Mouse (Mus musculus): ENCODE measurements around the gene Gnb2. TPM values are rescaled to one million over a fixed set of nuclear protein-coding genes. Genes with fewer than 3 reads are reported as not detected.

Gnb2 gene
- 100 to 1,000 TPM; 874 to 885 TPM for total RNA-seq (2021)
- long read RNA-seq, transcript Gnb2-201 (10 exons, 1,860 nt) = major isoform, 328 of 407 reads
- long read RNA-seq, transcript Gnb2-212 (9 exons, 1,569 nt) = minor isoform, 13 of 407 reads
- long read RNA-seq, partial matches to known transcripts = 28 of 407 reads
- long read RNA-seq, other reads (novel, unspliced or antisense) = 33 of 407 reads

DNA sequence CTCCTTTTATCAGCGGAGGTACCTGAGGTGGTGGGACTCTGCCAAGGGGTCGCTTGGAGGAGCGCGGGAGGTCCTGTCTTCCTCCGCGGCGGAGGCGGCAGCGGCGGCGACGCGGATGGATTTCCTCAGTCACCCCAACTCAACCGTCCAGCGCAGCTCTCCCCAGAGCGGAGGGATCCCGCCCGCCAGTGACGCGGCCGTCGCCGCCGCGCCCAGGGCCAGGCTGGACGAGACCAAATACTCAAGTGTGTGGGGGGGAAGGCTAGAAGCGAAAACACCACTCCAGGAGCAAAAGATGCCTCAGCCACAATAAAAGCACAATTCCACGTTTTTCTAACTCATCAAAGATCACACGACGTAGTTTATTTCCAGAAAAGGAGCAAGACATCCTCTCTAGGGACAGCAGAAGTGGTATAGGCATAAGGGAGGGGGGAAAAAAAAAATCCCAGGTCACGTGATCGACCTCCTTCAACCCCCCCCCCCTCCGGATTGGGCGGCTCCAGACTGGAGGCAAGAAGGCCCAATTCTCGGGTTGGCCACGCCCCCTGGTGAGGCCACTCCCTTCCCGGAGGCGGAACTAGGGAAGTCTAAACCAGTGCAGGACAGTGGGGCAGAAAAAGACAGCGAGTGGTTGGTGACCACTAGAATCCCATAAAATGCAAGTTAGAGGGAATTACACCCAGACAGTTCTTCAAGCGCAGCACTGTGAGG, at the start of gene Gnb2, which contains the start of gene Epo:
TSS of gene Gnb2 (minus strand) at position 394 of the 711 bp plus-strand sequence.
TSS of gene Epo (minus strand) at position 126 of the 711 bp plus-strand sequence.
- DNase-seq (ENCODE audit: low spot score in 2 of 2) = peak; percentile 96 to 98

DNA sequence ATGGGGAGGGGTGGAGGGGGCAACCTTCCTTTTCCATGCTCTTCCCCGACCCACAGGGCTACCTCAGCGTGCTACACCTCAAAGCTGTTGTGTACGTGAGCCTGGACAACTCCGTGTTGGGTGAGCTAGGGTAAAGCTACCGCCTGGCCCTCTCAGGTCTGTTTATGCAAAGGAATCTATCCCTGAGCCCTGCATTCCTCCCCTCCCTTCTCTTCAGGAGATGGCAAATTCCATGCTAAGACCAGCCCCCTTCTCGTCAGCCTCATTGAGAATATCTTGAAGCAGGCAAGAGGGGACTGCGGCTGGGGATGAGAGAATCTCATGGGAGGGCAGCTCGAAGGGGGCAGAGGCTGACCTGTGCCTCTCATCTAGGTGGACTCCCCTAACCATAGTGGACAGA, 49.4 kb upstream of the Gnb2 start:
- DNase-seq (ENCODE audit: low spot score in 2 of 2) = no peak

DNA sequence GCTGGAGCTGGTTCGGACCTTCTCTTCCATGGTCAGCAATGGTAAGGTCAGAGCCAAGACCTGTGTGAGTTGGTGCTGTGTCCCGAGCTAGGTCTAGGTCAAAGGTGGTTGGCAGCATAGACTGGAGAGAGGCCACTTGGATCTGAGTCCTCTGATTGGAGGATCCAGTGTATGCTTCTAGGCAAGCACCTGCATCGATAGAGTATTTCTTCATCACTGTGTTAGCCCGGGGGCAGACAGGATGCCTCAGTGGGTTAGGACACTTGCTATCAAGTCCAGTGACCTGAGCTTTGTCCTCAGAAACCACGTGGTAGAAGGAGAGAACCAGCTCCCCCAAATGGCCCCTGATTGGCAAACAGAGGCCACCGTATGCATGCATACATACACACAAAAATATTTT, 46.9 kb upstream of the Gnb2 start:
- no peak for DNase-seq (ENCODE audit: low spot score in 2 of 2)

DNA sequence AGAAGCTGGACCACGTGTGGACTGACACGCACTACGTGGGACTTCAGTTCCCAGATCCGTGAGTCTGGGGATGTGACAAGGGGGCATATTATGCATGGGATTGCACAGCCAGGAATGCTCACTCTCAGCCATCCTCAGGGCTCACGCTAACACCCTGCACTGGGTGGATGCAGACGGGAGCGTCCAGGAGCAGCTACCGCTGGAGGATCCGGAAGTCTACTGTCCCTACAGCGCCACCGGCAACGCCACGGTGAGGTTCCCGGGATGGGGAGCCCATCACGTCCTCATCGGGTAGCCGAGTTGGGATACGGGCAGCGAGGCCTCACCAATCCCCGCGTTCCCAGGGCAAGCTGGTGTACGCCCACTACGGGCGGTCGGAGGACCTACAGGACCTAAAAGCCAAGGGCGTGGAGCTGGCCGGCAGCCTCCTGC, 41.2 kb upstream of the Gnb2 start:
- DNase-seq (ENCODE audit: low spot score in 2 of 2) = peak; percentile 56 to 57

DNA sequence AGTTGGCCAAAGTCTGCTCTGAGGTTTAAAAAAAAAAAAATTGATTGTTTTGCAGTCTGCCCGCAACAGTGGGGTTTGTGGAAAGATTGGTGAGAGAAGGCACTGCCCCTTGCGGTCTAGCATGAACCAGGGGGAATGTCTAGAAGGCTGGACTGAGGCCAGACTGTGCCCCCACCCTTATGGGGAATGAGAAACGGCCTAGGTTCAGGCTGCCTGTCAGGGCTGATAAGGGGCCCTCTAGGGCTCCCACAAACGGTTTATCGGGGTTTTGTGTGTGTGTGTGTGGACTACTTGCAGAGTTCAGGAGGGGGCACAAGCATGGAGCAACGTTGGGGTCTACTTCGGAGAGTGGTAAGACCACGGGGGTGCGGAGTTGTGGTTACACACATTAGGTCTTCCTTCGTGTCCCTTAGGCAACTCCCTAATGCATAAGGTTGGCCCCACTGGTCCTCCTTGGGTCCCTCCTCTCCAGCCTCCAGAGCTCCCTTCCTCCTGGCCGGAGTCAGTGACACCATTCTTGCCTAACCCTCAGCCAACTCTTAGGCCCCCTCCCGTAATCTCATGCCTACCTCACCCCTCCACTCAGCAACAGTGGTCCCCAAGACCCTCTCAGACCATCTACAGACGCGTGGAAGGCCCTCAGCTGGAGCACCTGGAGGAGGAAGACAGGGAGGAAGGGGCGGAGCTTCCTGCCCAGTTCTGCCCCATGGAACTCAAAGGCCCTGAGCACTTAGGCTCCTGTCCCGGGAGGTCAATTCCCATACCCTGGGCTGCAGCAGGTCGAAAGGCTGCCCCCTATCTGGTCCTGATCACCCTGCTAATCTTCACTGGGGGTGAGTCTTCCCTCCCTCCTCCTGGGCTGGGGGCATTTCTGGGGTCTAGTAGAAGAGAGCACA, 37.6 kb upstream of the Gnb2 start:
- no peak for DNase-seq (ENCODE audit: low spot score in 2 of 2)

DNA sequence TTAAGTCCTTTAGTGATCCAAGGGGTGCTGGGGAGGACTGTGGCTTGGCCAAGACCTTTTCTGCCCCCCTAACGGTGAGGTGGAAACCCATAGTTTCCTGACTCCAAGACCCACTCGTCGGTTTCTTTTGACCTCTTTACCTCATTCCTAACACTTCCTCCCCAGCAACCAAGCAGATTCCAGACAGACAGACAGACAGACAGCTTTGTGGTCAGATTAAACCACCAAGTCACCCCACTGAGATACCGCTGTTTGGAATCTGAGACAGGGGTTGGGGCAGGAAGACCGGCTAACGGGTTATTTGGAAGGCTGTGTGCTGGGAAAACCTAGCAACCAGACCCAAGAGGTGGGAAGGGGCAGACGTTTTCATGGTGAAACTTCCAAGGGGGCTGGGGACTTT, 36.9 kb upstream of the Gnb2 start:
- no peak for DNase-seq (ENCODE audit: low spot score in 2 of 2)

DNA sequence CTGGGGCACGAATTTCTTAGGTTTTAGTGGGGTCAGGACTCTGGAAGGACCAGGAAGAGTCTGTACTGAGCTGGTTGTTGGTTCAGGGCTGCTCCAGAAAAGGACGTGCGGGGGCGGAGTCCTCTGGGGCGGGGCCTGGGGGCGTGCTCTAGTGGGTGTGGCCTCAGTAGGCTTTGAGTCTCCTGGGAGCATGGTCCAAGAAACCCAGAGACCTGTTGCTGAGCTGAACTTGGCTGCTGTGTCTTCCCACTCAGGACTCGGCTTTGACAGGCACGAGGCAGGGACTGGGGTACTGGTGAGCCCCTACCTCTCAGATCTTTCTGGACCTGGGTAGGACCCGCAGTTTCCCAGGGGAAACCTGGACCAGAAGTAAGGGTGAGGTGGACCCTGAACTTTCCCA, 36.4 kb upstream of the Gnb2 start, which contains the start of gene Tfr2:
TSS of gene Tfr2 (plus strand) at position 176 of the 400 bp plus-strand sequence.
- no peak for DNase-seq (ENCODE audit: low spot score in 2 of 2)

DNA sequence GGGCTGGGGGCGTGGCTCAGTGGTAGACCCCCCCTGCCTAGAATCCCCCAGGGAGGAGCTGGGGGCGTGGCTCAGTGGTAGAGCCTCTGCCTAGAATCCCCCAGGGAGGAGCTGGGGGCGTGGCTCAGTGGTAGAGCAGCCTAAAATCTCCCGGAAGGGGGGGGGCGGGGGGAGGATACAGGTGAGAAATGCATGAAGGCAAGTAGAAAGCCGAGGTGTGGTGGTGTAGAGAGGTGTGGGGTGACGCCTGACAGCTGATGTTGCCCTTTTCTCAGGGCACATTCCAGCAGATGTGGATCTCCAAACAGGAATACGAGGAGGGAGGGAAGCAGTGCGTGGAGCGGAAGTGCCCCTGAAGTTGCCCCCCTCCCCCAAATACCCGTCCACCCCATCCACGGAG, 35.7 kb upstream of the Gnb2 start:
- no peak for DNase-seq (ENCODE audit: low spot score in 2 of 2)

DNA sequence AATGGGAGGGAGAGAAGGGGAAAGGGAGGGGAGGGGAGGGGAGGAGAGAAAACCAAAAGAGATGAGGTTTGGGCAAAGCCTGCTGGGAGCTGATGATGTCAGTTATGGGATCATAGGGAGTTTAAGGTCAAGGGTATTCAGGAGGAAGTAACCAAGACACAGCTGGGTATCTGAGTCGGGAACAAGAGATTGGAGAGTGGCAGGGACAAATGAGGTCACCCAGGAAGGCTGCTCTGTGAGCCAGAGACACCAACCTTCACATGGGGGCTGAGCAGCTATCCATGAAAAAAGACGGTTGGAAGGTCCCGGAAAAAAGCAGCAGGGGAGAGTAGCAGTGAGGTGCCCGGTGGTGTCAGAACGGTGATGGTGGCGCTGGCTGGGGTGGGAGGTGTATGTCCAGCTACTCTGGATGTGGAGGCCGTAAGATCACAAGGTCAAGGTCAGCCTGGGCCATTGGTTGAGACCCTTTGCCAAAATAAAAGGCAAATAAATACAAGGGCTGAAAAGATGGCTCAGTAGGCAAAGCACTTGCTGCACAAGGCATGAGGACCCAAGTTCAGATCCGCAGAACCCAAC, 35.0 kb upstream of the Gnb2 start:
- DNase-seq (ENCODE audit: low spot score in 2 of 2) = no peak

DNA sequence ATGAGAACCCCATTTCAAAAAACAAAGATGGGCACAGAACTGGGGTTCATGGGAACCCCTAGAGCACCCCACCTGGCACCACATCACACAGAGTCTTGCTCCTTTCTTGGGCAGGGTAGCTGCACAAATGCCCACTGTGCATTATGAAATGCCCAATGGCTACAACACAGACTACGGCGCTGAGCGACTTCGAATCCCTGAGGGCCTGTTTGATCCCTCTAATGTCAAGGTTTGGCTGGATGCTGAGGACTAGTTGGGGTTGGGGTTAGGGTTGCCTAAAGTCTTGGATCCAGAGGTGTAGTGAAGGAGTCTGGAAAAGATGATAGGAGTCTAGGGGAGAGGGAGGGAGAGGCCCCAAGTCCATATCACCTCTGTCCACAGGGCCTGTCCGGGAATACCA, 33.1 kb upstream of the Gnb2 start:
- no peak for DNase-seq (ENCODE audit: low spot score in 2 of 2)

DNA sequence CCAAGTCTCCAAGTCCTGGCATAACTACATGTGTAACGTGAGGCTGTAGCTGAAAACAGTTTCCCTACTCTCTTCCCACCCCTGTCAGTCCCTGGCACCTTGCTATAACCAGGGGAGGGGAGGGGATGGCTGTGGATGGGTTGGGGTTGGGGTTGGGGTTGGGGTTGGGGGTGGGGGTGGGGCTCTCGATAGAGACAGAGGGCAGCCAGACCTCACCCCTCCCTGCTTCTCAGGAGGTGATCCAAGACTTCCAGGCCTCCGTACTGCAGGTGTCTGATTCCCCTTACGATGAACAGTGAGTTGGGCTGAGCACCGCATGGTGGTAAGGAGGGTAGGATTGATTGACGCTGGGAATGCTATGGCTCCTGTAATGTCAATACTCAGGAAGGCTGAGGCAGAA, 32.4 kb upstream of the Gnb2 start:
- no peak for DNase-seq (ENCODE audit: low spot score in 2 of 2)

DNA sequence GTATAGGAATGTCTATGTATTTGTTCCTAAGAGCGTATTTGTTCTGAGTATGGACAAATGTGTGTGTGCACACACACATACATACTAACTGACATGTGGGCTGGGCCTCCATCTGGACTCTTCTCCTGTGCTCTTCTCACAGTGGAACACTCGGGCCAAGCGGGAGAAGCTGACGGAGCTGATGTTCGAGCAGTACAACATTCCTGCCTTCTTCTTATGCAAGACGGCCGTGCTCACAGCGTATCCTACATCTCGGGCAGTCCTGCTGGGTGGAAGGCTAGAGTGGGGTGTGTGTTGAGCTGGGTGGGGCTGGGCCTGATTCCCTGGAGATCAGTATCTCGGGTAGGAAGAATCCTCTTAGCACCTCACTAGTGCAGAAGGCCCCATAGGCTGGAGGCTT, 29.7 kb upstream of the Gnb2 start:
- peak in 1 of 2 experiments; percentile 25 for DNase-seq (ENCODE audit: low spot score in 2 of 2)

DNA sequence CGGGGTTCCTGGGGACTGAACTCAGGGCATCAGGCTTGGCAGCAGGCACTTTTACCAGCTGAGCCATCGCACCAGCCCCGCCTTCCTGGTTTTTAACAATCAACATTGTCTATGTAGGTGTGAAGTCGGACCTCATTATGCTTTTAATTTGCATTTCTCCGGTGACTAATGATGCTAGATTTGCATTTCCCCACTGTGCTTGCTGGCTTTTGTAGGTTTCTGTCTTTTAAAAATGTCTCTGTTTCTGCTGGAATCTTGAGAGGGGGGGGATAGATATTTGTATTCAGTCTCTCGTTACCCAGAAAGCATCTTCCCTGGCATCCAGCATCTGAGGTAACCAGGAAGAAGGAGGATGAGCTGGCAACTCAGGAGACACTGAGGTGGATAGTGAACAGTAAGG, 28.2 kb upstream of the Gnb2 start:
- no peak for DNase-seq (ENCODE audit: low spot score in 2 of 2)

DNA sequence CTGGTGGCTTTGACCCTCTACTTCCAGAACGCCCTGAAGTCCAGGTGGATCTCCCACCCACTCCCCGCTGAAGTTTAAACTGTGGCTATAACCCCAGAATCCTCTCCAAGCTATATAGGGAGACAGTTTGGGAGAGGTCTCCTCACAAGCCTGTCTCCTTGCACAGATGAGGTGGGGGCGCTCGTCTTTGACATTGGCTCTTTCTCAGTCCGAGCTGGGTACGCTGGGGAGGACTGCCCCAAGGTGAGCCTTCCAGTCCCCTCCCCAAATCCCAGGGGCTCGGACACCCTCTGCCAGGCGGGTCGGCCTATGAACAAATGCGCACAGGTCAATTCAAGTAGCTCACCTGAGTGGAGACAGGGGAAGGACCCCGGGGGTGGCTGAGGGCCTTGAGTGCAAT, 20.6 kb upstream of the Gnb2 start:
- no peak for DNase-seq (ENCODE audit: low spot score in 2 of 2)

DNA sequence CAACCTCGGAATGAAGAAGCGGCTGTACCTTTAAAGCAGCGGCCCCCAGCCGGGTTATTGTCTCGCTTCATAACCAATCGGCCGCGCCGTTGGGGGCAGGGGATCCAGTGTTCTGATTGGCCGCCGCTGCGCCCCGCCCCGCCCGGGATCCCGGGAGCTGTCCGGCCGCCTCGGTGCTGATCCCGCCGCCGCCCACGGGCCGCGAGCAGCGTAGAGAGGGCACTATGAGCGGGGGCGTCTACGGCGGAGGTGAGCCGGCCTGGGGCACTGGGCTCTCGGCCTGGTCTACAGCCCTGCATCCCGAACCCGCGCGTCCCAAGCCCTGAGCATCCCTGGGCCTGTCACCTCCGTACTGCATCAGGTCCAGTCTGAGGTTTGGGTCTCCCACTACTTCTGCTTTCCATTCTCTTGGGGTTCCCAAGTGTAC, 20.1 kb upstream of the Gnb2 start, which contains the start of gene Actl6b:
TSS of gene Actl6b (plus strand) at position 107 of the 427 bp plus-strand sequence.
- DNase-seq (ENCODE audit: low spot score in 2 of 2) = peak; percentile 89 to 92

DNA sequence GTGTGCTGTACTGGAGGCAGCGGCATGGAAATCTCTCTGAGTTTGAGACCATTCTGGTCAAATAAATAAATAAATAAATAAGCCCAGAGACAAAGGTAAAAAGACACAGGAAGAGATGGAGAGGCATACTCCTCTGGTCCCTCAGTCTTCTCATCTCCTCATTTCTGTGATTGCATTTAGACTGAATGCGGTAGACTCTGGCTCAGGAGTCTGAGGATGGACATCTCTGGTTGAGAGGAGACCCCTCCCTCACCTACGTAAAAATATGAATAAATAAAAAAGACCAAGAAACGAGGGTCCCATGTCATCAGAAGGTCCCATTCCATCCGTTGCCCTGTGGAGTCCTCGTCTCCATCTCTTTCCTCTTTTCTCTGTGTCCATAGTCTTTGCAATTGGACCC, 19.7 kb upstream of the Gnb2 start:
- DNase-seq (ENCODE audit: low spot score in 2 of 2) = no peak

DNA sequence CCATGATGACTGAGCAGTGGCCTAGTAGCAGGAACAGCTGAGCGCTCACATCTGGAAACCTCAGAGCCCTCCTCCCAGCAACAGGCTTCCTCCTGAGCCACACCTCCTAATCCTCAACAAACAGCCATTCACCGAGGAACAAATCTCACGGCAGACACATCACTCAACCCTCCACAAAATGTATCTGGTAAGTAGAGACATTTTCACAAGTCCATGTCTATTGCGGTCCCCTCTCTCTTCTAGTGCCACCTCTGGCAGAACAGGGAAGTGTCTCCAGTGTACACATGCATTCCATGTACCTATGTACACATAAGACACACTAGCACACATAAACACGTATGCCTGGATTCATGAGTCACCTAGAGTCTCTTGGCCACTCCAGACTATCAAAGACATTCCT, 17.8 kb upstream of the Gnb2 start:
- no peak for DNase-seq (ENCODE audit: low spot score in 2 of 2)

DNA sequence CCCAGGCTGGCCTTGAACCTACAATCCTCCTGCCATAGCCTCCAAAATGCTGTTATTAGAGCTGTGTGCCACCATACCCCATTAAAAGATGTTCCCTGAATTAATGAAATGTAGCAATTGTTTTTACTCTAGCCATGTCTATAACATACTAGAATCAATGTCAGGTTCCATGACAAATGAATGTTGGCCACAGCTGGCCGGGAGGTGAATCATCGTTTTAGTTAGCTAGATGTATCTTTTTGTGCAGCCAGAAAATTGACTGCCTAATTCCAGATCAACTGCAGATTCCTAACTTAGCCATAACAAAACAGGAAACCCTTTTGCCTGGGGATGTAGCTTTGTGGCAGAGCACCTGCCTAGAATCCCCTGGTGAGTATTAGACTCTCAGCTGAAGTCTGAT, 16.5 kb upstream of the Gnb2 start:
- DNase-seq (ENCODE audit: low spot score in 2 of 2) = no peak

DNA sequence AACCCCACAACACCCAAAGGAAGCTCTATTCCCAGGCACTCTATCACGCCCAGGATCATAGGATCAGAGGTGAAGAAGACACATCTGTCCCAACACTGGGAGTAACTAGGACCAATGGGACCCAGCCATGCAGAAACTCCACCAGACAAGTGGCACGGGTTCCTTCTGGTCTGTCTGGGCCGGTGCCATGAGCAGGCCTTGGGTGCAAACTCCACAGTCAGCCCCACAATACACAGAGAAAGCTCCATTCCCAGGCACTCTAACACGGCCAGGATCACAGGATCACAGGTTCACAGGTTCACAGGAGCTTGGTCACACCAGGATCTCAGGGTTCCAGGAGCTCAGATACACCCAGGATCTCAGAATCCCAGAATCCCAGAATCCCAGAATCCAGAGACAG, 12.3 kb upstream of the Gnb2 start:
- DNase-seq (ENCODE audit: low spot score in 2 of 2) = no peak

DNA sequence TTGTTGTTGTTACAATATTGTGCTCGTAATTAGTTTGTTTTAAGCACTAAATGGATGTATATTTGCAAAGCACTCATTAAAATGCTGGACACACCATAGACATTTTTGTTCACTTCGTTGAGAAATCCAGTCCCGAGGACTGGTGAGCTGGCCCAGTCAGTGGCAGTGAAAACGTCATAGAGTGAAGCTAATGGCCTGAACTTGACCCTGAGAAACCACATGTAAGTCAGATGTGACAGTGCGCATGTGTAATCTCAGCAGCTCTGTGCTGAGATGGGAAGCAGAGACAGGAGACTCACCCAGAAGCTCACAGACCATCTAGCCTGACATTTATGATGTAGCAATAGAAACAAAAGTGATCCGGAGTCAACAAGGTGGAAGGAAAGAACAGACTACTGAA, 11.6 kb upstream of the Gnb2 start:
- no peak for DNase-seq (ENCODE audit: low spot score in 2 of 2)

DNA sequence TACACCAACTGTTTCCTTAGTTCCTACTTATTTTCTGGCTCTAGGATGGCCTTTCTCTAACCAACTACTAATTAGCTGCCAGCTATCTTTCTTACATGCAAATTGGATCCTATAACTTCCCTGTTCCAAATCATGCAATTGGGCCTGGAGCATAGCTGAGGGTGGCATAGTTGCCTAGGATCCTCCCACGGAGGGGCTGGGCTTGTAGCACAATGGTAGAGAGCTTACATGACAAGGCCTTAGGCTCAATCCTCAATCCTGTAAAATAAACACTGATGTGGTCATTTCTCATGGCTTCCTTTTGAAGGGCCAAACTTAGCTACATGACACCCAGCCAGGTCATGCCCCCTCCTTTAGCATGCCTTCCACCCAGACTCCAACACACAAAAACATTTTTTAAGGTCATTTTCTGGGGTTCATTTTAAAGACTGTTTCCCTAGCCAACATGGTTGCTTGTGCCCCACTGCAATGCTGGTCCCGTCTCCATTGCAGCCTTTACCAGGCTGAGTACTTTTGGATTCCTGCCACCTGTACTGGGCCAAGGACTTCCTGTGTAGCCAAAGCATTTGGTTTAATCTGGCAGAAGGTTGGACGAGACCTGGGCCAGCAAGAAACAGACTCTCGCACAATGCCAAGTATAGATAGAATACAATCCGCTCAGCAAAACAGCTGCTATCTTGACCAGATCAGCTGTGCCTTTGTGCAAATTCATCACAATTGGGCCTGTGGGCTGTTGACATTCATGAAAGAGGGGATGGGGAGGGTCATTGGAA, 8.6 kb upstream of the Gnb2 start:
- no peak for DNase-seq (ENCODE audit: low spot score in 2 of 2)
